Mouse (Mus musculus) testis, postnatal 14 days (tissue): ENCODE data around the gene Syde2.

ENCODE experiments used
- DNase-seq: peaks from one replicate; pipeline ENCODE4 v3.0.0; 2021; ENCODE audit warnings: low spot score

The Syde2 gene

DNA sequence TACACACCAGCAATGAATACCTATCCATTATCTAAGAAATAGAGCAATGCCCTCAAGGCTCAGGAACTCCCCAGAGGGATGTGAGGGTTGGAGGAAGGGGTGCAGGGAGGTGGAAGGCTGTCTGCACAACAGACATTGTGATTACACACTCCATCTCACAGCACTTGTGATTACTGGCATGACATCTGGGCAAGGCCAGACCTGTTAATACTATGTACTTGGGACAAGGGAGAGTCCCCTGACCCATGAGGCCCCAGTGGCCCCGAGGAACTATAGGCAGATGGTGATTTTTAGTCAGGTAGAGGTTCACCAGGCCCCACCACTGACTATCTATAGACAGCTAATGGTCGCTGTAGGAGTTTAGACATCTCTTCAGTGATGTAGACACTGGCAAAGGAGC is 66.2 kb downstream of the Syde2 start:
- no peak for DNase-seq

DNA sequence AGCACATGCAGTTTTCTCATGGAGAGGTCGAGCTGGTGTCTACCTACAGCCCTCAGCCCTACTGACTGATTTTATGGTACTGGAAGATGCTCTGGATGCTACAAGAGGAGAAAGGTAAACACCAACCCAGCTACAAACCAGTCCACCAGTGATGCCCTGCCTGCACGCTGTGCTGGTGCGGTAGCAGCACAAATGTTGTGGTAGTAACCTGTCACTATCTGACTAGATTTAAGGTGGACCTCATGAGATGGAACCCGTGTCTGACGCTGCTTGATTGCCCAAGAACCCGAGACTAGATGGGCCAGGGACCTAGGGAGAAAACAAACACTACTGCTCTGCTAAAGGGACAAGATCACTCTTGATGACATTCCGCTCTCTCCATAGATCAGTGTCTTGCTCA is 69.5 kb downstream of the Syde2 start:
- no peak for DNase-seq

DNA sequence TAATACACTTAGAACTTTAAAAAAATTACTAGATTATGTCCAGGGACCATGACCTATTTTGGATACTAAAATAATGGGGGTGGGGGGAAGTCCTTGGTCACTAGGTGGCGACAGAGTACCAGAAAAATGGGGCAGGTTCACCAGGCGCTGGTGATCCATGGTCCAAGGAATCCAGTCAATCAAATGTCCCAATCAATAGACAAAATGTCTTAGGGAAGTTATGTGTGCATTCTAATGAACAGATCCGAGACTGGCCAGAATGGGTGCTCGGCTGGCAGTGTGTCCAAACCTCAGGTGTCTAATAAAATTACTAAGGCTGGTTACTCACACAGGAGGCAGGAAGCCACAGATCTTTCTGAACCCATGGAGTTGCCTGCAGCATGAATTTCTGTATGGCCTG is 70.6 kb downstream of the Syde2 start:
- no peak for DNase-seq

DNA sequence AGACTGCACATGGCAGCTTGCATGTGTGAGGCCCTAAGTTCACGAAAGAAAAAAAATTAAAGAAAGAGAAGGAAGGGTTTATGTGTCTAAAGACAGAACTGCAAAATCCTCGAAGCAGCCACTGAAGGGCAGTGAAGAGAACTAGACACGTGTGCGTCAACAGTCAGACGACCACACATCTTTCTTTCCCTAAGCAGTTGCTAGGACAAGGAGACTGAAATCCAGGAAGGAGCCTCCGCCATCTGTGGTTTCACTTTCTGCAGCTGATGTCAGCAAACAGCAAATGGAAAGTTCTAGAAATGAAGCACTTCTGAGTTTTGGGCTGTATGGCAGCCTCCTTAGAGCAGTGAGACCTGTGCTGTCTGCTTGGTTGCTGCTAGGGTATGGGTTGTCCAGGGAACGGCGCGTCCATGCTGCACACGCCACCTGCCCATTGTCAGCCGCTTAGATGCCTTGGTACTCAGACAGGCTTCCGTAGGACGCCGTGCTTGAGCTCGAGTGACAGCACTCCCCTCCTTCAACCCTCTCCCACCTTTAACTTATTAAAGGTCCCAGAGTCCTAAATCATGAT is 71.8 kb downstream of the Syde2 start:
- DNase-seq = no peak

DNA sequence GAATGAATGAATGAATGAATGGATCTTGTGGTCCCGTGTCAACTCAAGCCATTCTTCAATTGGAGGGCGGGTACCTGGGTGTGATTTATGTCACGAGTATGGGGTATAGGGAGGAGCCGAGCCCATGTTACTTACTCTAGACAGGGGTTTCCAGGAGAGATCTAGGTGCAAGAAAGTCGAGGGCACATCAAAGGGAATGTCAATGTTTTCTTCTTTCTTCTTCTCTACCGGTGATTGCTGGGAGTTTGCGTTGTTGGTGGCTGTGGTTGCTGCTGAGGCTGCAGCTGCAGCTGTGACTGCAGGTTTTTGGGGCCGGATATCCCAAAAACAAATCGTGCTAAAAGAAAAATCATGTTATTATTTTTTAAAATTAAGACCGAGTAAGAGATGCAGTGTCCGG is 75.5 kb downstream of the Syde2 start:
- no peak for DNase-seq

DNA sequence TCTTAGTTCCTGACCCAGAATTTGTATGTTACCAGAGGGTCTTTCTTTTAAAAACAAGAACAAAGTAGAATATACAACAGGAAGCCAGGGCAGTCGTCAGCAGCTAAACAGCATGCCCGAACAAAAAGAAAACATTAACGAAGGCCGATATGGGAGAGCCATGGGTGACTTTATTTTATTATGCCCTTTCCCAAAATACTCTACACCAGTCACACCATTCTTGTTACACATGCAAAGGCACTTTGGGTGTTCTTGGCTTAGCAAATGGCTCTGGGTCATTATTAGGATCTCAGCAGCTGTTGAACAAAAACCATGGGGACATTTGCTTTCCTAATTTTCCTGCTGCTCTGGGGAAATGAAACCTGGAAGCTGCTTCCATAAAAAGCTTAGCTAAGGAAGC is 81.6 kb downstream of the Syde2 start:
- DNase-seq = no peak
